Mouse (Mus musculus): ENCODE results near the gene Olfr568. TPM values are rescaled to one million over a fixed set of nuclear protein-coding genes. Genes with fewer than 3 reads are reported as not detected.

The Olfr568 gene
- not detected in 2 replicates for polyA plus RNA-seq (2016; fragmentation: Nextera tagmentation; extraction: Ambion mirVana)

DNA sequence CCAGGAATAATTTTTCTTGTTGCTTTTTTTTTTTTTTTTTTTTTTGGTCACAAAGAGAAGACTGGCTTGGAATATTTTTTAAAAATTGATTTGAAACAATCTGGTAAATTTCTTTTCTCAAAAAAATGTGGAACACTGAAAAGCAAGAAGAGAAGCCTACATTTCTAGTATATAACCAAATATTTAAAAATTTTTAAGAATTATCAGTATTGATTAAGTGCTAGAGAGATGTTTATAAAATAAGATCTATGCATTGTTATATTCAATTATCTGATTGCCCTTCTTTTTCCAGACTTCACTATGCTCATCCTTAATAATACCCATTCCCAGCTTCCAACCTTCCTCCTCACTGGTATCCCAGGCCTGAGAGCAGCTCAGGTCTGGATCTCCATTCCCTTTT is at the start of gene Olfr568:
Olfr568 (plus strand) TSS at position 301 of the 400 bp plus-strand sequence.
- no peaks in the 10 kb centered on the region for H3K9me3 ChIP-seq
- H3K27me3 ChIP-seq (ENCODE audit: insufficient read depth, poor library complexity, severe bottlenecking) = no peaks in the 10 kb centered on the region
- no peaks in the 10 kb centered on the region for H3K4me1 ChIP-seq
- no peaks in the 10 kb centered on the region for H3K36me3 ChIP-seq
- H3K4me3 ChIP-seq = no peak within 1 kb of the TSS
- H3K27ac ChIP-seq = no peak within 1 kb of the TSS
- no peak for DNase-seq (ENCODE audit: low spot score)

DNA sequence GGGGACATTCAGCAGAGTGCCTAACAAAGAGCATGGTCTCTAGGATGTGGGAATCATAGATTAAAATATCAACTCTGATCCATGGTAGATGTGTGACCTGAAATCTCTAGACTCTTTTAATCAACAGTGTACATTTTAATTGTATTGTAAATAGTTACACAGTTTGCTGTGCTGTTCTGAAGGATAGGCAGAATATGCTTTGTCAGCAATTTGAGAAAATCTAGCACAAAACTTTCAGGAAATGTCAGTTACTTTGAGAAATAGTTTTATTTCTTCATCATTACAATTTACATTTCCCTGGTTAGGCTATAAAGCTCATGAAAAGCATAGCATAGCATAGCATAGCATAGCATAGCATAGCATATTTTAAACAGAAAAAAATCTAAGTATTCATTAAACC is 21.1 kb upstream of the Olfr568 start:
- Histone ChIP-seq H3K4me3 (no peak overlapping the region), H3K27me3 (ENCODE audit: insufficient read depth, poor library complexity, severe bottlenecking) (no peaks in the 10 kb centered on the region), H3K36me3 (no peaks in the 10 kb centered on the region), H3K4me1 (no peaks in the 10 kb centered on the region), H3K9me3 (no peaks in the 10 kb centered on the region), H3K27ac (no peak overlapping the region)
- no peak for DNase-seq (ENCODE audit: low spot score)

DNA sequence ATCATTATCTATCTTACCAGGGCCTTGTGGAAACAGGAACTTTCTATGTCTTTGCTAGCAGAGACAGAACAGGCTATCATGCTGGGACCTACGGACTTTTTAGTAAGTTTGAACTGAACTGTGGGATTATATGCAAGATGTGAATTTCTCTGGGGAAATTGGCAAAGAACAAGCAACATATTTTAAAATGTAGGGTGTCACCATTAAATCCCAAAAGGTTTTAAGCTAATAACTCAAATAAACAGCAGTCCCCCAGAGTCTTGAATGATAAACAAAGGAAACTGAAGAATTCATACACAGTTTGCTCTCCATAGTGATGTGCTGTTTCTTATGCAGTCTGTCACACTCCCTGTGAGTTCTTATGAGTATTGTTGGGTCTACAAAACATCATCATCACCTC is 18.3 kb upstream of the Olfr568 start, which contains the start of gene Olfr566:
Olfr566 (minus strand) TSS at position 101 of the 400 bp plus-strand sequence.
- no peaks in the 10 kb centered on the region for H3K4me1 ChIP-seq
- H3K4me3 ChIP-seq = no peak within 1 kb of the TSS
- DNase-seq (ENCODE audit: low spot score) = no peak
- H3K27me3 ChIP-seq (ENCODE audit: insufficient read depth, poor library complexity, severe bottlenecking) = no peaks in the 10 kb centered on the region
- no peak within 1 kb of the TSS for H3K27ac ChIP-seq
- no peaks in the 10 kb centered on the region for H3K36me3 ChIP-seq
- 74% methylated on average over 1 of the region's 1 CpGs for WGBS
- H3K9me3 ChIP-seq = no peaks in the 10 kb centered on the region

DNA sequence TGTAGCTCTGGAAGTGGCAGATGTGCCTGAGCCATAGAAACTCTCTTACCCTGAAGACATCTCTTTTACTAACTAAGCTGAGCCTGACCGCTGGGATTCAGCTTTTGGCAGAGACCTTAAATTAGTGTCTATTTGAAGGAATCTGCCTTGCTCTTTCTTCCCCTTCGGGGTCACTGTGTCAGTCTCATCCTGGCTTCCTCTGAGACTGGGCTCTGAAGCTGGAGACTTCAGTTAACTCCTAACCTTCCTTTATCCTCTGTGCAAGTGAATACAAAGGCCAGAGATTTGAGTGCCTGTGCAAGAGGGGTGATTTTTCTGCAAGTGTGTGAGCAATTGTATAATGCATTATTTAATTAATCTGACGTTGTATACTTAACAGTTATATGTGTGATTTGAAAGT is 13.9 kb downstream of the Olfr568 start, which contains the start of gene Olfr569:
Olfr569 (minus strand) TSS at position 101 of the 400 bp plus-strand sequence.
- Histone ChIP-seq H3K36me3 (no peaks in the 10 kb centered on the region), H3K27me3 (ENCODE audit: insufficient read depth, poor library complexity, severe bottlenecking) (no peaks in the 10 kb centered on the region), H3K4me3 (no peak within 1 kb of the TSS), H3K4me1 (no peaks in the 10 kb centered on the region), H3K9me3 (no peaks in the 10 kb centered on the region), H3K27ac (no peak within 1 kb of the TSS)
- no peak for DNase-seq (ENCODE audit: low spot score)
- 68% methylated on average over 3 of the region's 3 CpGs for WGBS

DNA sequence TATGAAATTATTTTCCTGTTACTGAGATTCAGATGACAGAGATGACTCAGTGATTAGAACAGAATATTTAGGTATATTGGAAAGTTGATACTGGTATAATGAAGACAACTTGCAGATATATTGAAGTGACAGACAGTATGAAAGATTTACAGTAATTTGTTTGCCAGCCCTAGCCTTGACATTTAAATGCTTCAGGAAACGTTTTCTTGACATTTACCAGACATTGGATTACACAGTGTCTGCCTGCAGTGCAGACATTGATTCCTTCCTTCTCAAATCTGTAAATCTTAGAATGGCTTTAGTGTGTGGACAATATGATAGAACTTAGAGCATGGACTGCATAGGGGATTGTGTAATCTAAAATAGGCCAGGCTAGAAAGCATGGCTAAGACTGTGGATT is 38.3 kb downstream of the Olfr568 start:
- H3K36me3 ChIP-seq = no peaks in the 10 kb centered on the region
- H3K4me1 ChIP-seq = 0 out of 2 replicates have a peak, but pooled peaks cover 5% of the 10 kb centered on the region
- WGBS = 44% methylated on average over 1 of the region's 1 CpGs
- H3K27ac ChIP-seq = no peak overlapping the region
- no peak overlapping the region for H3K4me3 ChIP-seq
- no peak for DNase-seq (ENCODE audit: low spot score)
- no peaks in the 10 kb centered on the region for H3K9me3 ChIP-seq
- no peaks in the 10 kb centered on the region for H3K27me3 ChIP-seq (ENCODE audit: insufficient read depth, poor library complexity, severe bottlenecking)

DNA sequence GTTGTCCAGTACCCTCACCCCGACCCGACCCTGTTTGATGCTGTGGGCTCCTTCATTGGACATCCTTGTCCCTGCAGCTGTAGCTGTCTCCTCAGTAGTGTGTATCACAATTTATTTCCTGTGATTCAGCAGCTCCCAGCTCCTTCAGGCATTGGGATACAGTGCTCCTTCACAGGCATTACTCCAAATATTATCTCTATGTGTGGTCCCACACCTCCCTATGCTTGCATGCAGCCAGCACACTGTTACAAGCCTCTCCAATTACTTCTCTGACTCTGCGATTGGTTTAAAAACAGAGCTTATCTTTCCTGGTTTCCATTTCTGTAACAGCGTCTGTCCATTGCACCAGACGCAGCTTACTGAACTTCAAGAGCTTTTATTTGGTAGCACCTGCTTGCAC is 39.5 kb downstream of the Olfr568 start:
- DNase-seq (ENCODE audit: low spot score) = no peak
- Histone ChIP-seq H3K9me3 (no peaks in the 10 kb centered on the region), H3K27me3 (ENCODE audit: insufficient read depth, poor library complexity, severe bottlenecking) (no peaks in the 10 kb centered on the region), H3K27ac (no peak overlapping the region), H3K36me3 (no peaks in the 10 kb centered on the region), H3K4me1 (0 out of 2 replicates have a peak, but pooled peaks cover 5% of the 10 kb centered on the region), H3K4me3 (no peak overlapping the region)
- WGBS = 35% methylated on average over 5 of the region's 5 CpGs

DNA sequence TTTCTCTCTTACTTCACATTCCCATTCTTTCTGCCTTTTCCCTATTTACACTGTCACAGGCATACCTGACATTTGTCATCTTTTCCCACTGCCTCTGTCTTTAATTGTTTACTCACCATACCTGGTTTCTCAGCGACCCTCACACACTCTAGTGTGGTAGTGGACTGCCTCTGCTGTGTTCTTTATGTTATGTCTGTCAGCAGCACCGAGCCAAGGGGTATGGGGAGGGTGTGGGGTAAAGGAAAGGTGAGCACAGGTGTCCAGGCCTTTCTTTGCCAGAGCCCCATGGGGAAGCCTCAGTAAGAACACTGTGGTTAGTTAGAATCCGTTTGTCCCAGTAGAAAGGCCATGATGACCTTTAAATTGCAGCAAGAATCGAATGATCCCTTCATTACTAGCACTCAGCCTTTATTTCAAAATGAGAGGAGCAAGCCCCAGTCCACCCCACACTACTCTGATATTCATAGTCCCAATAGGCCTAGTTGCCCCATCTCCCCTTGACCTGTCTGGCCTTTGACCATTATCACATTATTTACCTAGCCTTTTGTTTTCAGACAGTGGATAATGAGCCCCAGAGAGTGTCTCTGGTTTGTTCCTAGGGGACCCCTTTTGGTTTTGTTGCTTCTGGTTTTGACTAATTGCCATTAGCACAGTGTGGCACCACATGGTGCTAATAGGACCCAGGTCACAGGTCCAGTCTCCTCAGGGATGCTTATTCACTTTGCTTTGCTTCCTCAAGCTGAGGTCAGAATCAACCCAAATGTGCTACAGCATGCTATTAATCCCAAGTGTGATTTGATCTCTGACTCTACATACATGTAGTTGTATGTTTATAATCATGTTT is 40.3 kb downstream of the Olfr568 start, which contains the start of gene Olfr571:
Olfr571 (minus strand) TSS at position 505 of the 844 bp plus-strand sequence.
- 61% methylated on average over 4 of the region's 4 CpGs for WGBS
- Histone ChIP-seq H3K27me3 (ENCODE audit: insufficient read depth, poor library complexity, severe bottlenecking) (no peaks in the 10 kb centered on the region), H3K4me3 (no peak within 1 kb of the TSS), H3K4me1 (0 out of 2 replicates have a peak, but pooled peaks cover 5% of the 10 kb centered on the region), H3K27ac (no peak within 1 kb of the TSS), H3K9me3 (no peaks in the 10 kb centered on the region), H3K36me3 (no peaks in the 10 kb centered on the region)
- no peak for DNase-seq (ENCODE audit: low spot score)

DNA sequence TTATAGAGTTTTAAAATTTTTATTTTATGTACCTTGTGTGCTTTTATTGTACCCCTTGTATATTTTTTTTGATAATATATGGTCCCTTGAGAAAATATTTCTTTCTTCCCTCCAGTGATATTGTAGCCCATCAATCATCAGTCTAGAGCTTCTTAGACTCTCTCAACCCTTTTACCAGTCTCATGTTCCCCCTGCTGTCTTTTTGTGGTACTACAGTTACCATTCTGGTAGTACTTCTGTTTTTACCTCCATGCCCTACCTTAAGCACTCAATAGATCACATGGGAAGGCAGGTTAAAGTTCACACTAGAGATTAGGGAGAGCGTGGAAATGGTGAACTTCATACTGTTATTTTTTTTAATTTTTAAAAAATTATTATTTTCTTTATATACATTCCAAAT is 42.7 kb downstream of the Olfr568 start:
- H3K4me3 ChIP-seq = no peak overlapping the region
- H3K36me3 ChIP-seq = no peaks in the 10 kb centered on the region
- no peak overlapping the region for H3K27ac ChIP-seq
- H3K4me1 ChIP-seq = 0 out of 2 replicates have a peak, but pooled peaks cover 5% of the 10 kb centered on the region
- WGBS = 10% methylated on average over 1 of the region's 1 CpGs
- H3K27me3 ChIP-seq (ENCODE audit: insufficient read depth, poor library complexity, severe bottlenecking) = no peaks in the 10 kb centered on the region
- no peaks in the 10 kb centered on the region for H3K9me3 ChIP-seq
- no peak for DNase-seq (ENCODE audit: low spot score)

DNA sequence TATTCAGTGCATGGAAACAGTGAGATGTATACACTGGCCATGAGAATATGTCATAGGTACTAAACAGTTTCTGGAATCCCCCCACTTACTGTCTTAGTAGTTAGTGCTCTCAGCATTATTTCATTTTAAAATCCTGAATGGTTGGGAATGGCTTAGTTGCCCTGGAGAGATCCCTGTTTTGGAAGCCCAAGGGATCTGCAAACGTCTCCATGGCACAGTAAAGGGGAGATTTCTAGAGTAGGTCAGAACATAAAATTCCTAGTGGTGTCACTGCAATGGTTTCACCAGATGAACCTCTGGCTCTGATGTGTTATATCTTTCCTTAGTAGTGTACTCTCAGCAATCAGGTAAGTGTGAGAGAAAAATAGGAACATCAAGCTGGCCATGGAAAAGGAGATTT is 47.2 kb downstream of the Olfr568 start, which contains the start of gene Olfr572:
Olfr572 (plus strand) TSS at position 301 of the 400 bp plus-strand sequence.
- Histone ChIP-seq H3K4me3 (no peak within 1 kb of the TSS), H3K4me1 (no peaks in the 10 kb centered on the region), H3K27ac (no peak within 1 kb of the TSS), H3K9me3 (no peaks in the 10 kb centered on the region), H3K27me3 (ENCODE audit: insufficient read depth, poor library complexity, severe bottlenecking) (no peaks in the 10 kb centered on the region), H3K36me3 (no peaks in the 10 kb centered on the region)
- DNase-seq (ENCODE audit: low spot score) = no peak
- 48% methylated on average over 1 of the region's 1 CpGs for WGBS

DNA sequence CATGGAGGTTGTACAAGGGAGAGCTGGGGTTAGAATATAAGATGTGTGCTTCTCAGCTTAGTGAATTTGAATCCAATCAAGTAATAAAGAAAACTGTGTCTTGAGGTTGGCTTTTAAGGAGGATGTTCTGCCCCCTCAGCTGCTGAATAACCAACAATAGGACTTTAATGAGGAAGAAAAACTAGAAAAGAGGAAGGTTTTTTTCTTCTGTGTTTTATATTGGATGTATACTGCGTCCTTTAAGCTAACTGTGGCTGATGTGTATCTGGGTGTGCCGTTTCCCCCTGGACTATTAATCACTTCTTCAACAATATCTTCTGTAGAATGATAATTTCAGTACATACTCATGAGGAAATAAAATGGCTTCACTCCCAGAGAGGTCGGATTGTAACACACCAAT is 50.2 kb downstream of the Olfr568 start:
- Histone ChIP-seq H3K27ac (no peak overlapping the region), H3K27me3 (ENCODE audit: insufficient read depth, poor library complexity, severe bottlenecking) (no peaks in the 10 kb centered on the region), H3K9me3 (no peaks in the 10 kb centered on the region), H3K4me1 (no peaks in the 10 kb centered on the region), H3K4me3 (no peak overlapping the region), H3K36me3 (no peaks in the 10 kb centered on the region)
- no peak for DNase-seq (ENCODE audit: low spot score)
- WGBS = 73% methylated on average over 3 of the region's 3 CpGs

Other genes starting within 250 kb of the Olfr568 start
- not detected in 2 replicates for gene Olfr554, start 238.7 kb upstream of the Olfr568 start, polyA plus RNA-seq (2016; fragmentation: Nextera tagmentation; extraction: Ambion mirVana)
- gene Olfr555, start 218.3 kb upstream of the Olfr568 start, polyA plus RNA-seq (2016; fragmentation: Nextera tagmentation; extraction: Ambion mirVana) = not detected in 2 replicates
- not detected in 2 replicates for gene Olfr556, start 212.2 kb upstream of the Olfr568 start, polyA plus RNA-seq (2016; fragmentation: Nextera tagmentation; extraction: Ambion mirVana)
- 14.6 and 16.2 TPM in 2 replicates for gene Trim68, start 189.8 kb upstream of the Olfr568 start, polyA plus RNA-seq (2016; fragmentation: Nextera tagmentation; extraction: Ambion mirVana)
- gene Olfr557, start 181.2 kb upstream of the Olfr568 start, polyA plus RNA-seq (2016; fragmentation: Nextera tagmentation; extraction: Ambion mirVana) = not detected in 2 replicates
- not detected in 2 replicates for gene Olfr558, start 174.9 kb upstream of the Olfr568 start, polyA plus RNA-seq (2016; fragmentation: Nextera tagmentation; extraction: Ambion mirVana)
- gene Olfr33, start 158.1 kb upstream of the Olfr568 start, polyA plus RNA-seq (2016; fragmentation: Nextera tagmentation; extraction: Ambion mirVana) = not detected in 2 replicates
- not detected in 2 replicates for gene Olfr559, start 149.6 kb upstream of the Olfr568 start, polyA plus RNA-seq (2016; fragmentation: Nextera tagmentation; extraction: Ambion mirVana)
- gene Olfr560, start 117.8 kb upstream of the Olfr568 start, polyA plus RNA-seq (2016; fragmentation: Nextera tagmentation; extraction: Ambion mirVana) = not detected in 2 replicates
- gene Olfr78, start 117.7 kb upstream of the Olfr568 start, polyA plus RNA-seq (2016; fragmentation: Nextera tagmentation; extraction: Ambion mirVana) = not detected in 2 replicates
- not detected in 2 replicates for gene Olfr561, start 105.9 kb upstream of the Olfr568 start, polyA plus RNA-seq (2016; fragmentation: Nextera tagmentation; extraction: Ambion mirVana)
- not detected in 2 replicates for gene Olfr564, start 73.6 kb upstream of the Olfr568 start, polyA plus RNA-seq (2016; fragmentation: Nextera tagmentation; extraction: Ambion mirVana)
- gene Olfr566, start 18.4 kb upstream of the Olfr568 start, polyA plus RNA-seq (2016; fragmentation: Nextera tagmentation; extraction: Ambion mirVana) = not detected in 2 replicates
- not detected in 2 replicates for gene Olfr569, start 13.8 kb downstream of the Olfr568 start, polyA plus RNA-seq (2016; fragmentation: Nextera tagmentation; extraction: Ambion mirVana)
- not detected in 2 replicates for gene Olfr570, start 17.5 kb downstream of the Olfr568 start, polyA plus RNA-seq (2016; fragmentation: Nextera tagmentation; extraction: Ambion mirVana)
- gene Olfr571, start 40.4 kb downstream of the Olfr568 start, polyA plus RNA-seq (2016; fragmentation: Nextera tagmentation; extraction: Ambion mirVana) = not detected in 2 replicates
- gene Olfr572, start 47.3 kb downstream of the Olfr568 start, polyA plus RNA-seq (2016; fragmentation: Nextera tagmentation; extraction: Ambion mirVana) = not detected in 2 replicates
- gene Olfr573-ps1, start 65.5 kb downstream of the Olfr568 start, polyA plus RNA-seq (2016; fragmentation: Nextera tagmentation; extraction: Ambion mirVana) = not detected in 2 replicates
- gene Olfr574, start 71.3 kb downstream of the Olfr568 start, polyA plus RNA-seq (2016; fragmentation: Nextera tagmentation; extraction: Ambion mirVana) = not detected in 2 replicates
- not detected in 2 replicates for gene Olfr575, start 81.7 kb downstream of the Olfr568 start, polyA plus RNA-seq (2016; fragmentation: Nextera tagmentation; extraction: Ambion mirVana)
- gene Olfr576, start 85.5 kb downstream of the Olfr568 start, polyA plus RNA-seq (2016; fragmentation: Nextera tagmentation; extraction: Ambion mirVana) = not detected in 2 replicates
- not detected in 2 replicates for gene Olfr577, start 98.8 kb downstream of the Olfr568 start, polyA plus RNA-seq (2016; fragmentation: Nextera tagmentation; extraction: Ambion mirVana)
- not detected in 2 replicates for gene Olfr578, start 112.2 kb downstream of the Olfr568 start, polyA plus RNA-seq (2016; fragmentation: Nextera tagmentation; extraction: Ambion mirVana)
- not detected in 2 replicates for gene Olfr582, start 160.9 kb downstream of the Olfr568 start, polyA plus RNA-seq (2016; fragmentation: Nextera tagmentation; extraction: Ambion mirVana)
- not detected in 2 replicates for gene Olfr583, start 174.2 kb downstream of the Olfr568 start, polyA plus RNA-seq (2016; fragmentation: Nextera tagmentation; extraction: Ambion mirVana)
- not detected in 2 replicates for gene Olfr584, start 204.8 kb downstream of the Olfr568 start, polyA plus RNA-seq (2016; fragmentation: Nextera tagmentation; extraction: Ambion mirVana)
- gene Olfr585, start 220.6 kb downstream of the Olfr568 start, polyA plus RNA-seq (2016; fragmentation: Nextera tagmentation; extraction: Ambion mirVana) = not detected in 2 replicates
- gene Olfr586, start 248.5 kb downstream of the Olfr568 start, polyA plus RNA-seq (2016; fragmentation: Nextera tagmentation; extraction: Ambion mirVana) = not detected in 2 replicates

All from heart, embryonic 10.5 days (tissue).